Mouse (Mus musculus): Measurements from ENCODE around the gene Gm1527.
"Not testable (repeated sequence)": the region's sequence is repeated elsewhere in the genome, so short reads cannot be mapped to it uniquely, and the experiment has no call there.

Gm1527 gene

DNA sequence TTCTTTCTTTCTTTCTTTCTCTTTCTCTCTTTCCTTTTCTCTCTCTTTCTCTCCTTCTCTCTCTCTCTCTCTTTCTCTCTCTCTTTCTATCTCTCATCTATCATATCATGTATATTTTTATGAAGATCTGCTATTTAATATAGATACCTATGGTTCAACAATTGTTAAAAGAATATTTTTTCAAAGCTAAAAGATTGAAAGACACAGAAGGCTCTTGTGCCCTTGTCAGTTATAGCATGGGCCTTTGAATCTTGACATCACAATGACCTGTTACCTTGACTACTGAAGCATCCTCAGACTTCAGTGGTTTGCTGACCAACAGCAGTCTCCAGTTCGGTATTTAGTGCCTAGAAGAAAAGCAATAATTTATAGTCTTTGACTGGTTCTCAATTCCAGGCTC is at the start of gene Gm1527:
Gene Gm1527, plus strand, starts transcription at position 301 of the 400 bp plus-strand sequence.
- DNase-seq (ENCODE audit: low spot score in 2 of 2), result no peak

DNA sequence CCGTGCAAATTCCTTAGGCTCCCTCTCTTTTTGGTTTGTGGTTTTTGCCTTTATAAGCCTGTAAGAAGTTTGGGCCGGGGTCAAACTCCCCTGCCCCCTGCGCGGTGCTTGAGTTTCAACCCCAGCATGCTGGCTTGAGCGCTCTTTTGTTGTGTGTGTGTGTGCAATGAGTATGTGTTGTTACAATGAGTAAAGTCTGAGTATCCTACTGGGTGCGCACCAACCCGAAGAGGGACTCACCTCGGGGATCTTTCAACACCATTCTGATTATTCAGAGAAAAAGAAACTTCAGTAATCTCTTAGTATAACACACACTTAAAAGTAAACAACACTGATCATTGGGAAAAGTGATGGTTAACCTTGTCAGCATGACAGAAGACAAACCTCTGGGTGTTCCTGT is 49.2 kb upstream of the Gm1527 start:
- no peak for DNase-seq (ENCODE audit: low spot score in 2 of 2)

DNA sequence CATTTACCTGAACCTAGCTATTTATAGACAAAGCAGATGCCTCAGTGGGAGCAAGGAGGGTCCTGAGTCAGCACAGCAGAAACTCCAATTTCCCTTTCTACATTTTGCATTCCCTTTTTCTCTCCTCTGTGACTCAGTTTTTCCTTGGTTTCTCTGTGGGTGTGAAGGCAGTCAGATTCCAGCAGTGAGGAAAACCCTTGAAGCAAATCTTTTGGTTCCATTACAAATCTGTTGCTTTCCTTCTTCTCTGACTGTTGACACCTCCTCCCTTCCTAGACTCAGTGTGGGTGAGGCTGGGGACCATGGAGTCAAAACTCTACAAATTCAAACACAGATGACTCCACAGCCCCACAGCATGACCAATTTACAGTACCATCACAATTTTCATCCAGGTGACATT is 45.3 kb upstream of the Gm1527 start:
- DNase-seq (ENCODE audit: low spot score in 2 of 2), result no peak

DNA sequence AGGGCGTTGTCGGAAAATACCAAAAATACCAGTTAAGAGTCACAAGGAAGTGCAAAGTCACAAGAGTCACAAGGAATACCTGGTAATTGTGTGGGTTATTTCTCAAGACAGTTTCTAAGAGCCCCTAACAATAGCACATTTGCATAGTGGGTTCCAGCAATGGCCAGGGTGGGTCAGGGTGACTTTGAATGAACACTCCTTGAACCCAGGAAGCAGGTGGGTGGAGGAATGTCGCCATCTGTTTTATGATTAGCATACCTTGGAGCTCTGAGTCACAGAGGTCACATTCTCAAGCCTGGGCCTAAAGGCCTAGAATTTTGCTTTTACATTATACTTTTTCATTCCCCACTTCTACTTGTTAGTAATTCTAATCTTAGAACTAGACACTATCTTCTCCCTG is 40.2 kb upstream of the Gm1527 start:
- not testable (repeated sequence) for DNase-seq (ENCODE audit: low spot score in 2 of 2)

DNA sequence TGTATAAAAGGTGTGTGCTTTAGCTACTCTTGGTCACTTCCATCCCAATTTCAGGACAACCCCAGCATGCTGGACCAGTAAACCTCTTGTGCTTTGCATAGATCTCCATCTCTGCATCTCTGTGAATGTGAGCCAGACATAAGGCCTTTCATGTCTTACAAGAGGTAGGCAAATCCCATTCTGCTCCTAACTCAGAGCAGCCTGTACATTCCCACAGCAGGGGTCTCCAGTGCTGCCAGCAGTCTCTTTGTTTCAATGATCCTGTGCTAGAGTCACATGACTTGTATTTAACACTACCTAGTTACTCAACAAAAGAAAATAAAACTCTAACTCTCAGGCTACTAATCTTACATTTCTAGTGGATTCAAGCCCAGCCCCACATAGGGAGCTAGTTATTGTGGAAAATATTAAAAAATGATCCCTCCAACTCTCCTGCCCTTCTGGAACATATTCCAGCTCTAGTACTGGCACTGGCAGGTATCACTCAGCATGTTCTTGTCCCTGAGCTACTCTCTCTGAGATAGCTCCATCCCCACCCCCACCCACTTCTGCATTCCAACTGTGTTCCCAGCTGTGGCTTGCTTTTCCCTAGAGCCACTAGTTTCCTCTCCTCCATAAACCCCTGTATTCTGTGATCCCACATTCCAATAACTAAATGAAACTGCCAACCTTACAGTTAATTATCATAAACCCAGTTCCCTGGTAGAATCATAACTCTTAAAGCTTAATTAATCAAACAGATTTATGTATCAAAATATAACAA is 32.6 kb upstream of the Gm1527 start:
- DNase-seq (ENCODE audit: low spot score in 2 of 2), result not testable (repeated sequence)

DNA sequence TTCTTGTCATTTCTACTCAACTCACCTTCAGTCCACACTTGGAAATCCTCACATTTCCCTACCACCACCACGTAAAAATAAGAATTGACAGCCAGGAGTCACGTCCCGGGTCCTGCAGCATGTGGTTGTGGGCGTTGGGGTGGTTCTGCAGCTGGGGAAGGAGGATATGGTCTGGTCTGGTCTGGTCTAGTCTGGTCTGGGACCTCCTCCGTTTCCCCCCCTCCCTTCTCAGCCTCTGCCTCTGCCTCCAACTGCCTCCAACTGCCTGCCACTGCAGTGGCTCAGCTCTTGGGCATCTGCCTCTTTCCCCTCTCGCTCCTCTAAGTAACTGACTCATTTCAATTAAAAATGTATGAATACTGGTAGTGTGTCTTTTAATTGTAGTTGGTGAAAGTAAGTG is 4.5 kb downstream of the Gm1527 start:
- not testable (repeated sequence) for DNase-seq (ENCODE audit: low spot score in 2 of 2)

DNA sequence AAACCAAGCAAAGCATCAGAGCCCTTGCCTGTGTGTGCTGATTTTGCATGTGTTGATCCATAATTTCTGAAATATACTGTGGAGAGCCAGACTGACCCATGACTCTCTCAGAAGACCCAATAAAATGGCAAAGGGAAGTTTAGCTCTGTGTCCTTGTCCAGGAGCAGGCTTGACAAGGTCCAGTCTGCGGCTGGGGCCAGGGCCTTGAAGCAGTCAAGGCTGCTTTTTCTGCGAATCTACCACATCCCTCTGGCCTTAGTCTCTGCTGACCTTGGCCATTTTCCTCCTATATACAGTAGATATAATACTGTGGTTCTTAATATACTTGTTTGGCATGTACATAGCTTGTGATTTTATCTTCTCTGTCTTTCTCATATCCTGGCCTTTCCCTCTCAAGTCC is 73.5 kb downstream of the Gm1527 start:
- DNase-seq (ENCODE audit: low spot score in 2 of 2), result no peak

DNA sequence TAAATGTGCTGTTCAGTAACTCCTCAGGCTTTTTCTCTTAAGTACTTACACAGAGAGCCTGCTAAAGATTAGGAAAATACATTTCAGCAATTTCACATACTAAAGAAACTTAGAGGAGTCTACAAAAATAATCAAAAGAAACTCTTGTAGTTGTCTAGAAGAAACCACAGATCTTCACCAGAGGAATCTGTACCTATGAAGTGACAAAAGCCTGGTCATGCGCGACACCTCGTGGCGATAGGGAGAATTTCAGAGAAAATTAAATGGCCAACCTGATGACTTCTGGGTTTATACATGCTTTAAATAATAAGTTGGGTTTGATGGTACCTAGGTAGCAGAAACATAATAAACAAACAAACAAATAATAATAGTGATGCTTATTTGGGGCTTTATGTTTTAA is 76.4 kb downstream of the Gm1527 start:
- DNase-seq (ENCODE audit: low spot score in 2 of 2), result peak; percentile 9 to 29
